Mouse (Mus musculus) hindbrain, embryonic 11.5 days (tissue): Measurements from ENCODE around the gene Suox. TPM values are rescaled to one million over a fixed set of nuclear protein-coding genes. Genes with fewer than 3 reads are reported as not detected.
A peak's percentile ranks its signal among the peaks of the same experiment; 100 is the strongest.
"Not testable (repeated sequence)": the region's sequence is repeated elsewhere in the genome, so short reads cannot be mapped to it uniquely, and the experiment has no call there.

Experiments
- ATAC-seq: fragments of 200-750 bp; cut with Nextera tagmentation; 2 replicates; pipeline ENCODE4 v1.8.0; 2017; ENCODE audit warnings: mild to moderate bottlenecking, moderate TSS enrichment, moderate library complexity; ENCODE audit not compliant: low FRiP score
- DNase-seq: peaks from one replicate; pipeline ENCODE4 v3.0.0-alpha.2; 2015; ENCODE audit warnings: low spot score
- H3K27ac ChIP-seq: fragments of 300-500 bp; sonication (generic); 2 replicates; pipeline ENCODE4 v1.5.1; 2014; ENCODE audit warnings: mild to moderate bottlenecking, low read depth, low read length
- H3K27me3 ChIP-seq: fragments of 300-500 bp; sonication (generic); 2 replicates; pipeline ENCODE4 v1.6.1; 2014; ENCODE audit warnings: mild to moderate bottlenecking, low read length, moderate library complexity, mixed read lengths; ENCODE audit not compliant: control insufficient read depth, insufficient read depth
- H3K36me3 ChIP-seq: fragments of 300-500 bp; sonication (generic); 2 replicates; pipeline ENCODE4 v1.6.1; 2014; ENCODE audit warnings: mild to moderate bottlenecking, low read length, moderate library complexity, mixed read lengths; ENCODE audit not compliant: control insufficient read depth, insufficient read depth
- H3K4me1 ChIP-seq: fragments of 300-500 bp; sonication (generic); replicated peaks from 2 replicates; pipeline ENCODE4 v1.6.1; 2014; ENCODE audit warnings: low read length, mixed read lengths; ENCODE audit not compliant: control insufficient read depth, insufficient read depth
- H3K4me2 ChIP-seq: fragments of 300-500 bp; sonication (generic); replicated peaks from 2 replicates; pipeline ENCODE4 v1.6.1; 2014; ENCODE audit warnings: mild to moderate bottlenecking, low read depth, low read length
- H3K4me3 ChIP-seq: fragments of 300-500 bp; sonication (generic); 2 replicates; pipeline ENCODE4 v1.5.1; 2014; ENCODE audit warnings: low read depth, low read length
- H3K9ac ChIP-seq: fragments of 300-500 bp; sonication (generic); 2 replicates; pipeline ENCODE4 v1.6.1; 2014; ENCODE audit warnings: low read depth, low read length
- H3K9me3 ChIP-seq: fragments of 300-500 bp; sonication (generic); 2 replicates; pipeline ENCODE4 v1.6.1; 2016; ENCODE audit warnings: low read length; ENCODE audit not compliant: control insufficient read depth
- WGBS: fragments of 180-500 bp; shearing (Covaris S2); extraction: QIAGEN DNeasy Blood & Tissue Kit; methylation state at CpG from one replicate; pipeline ENCODE4 v1.1.7; 2014; 5-methylcytosine and 5-hydroxymethylcytosine counted together
- polyA plus RNA-seq: library from polyadenylated mRNA; unstranded; fragments of >200 nt; fragmentation: Nextera tagmentation; extraction: Ambion mirVana; gene quantifications from 2 replicates; pipeline ENCODE4 v1.2.1, GENCODE M21; 2014

The Suox gene
- polyA plus RNA-seq, result 12.0 and 14.8 TPM in 2 replicates

GRCm38 (mm10) chr10:128673763-128674468 lies at the start of gene Suox:
Suox (minus strand) TSS chr10:128674073.
- Histone ChIP-seq H3K27ac (peak within 1 kb of the TSS; percentile 30; the same call in 1 of the 2 replicates), H3K27me3 (no peaks in the 10 kb centered on the region), H3K9ac (peak within 1 kb of the TSS; percentile 40), H3K4me3 (peak within 1 kb of the TSS; percentile 44), H3K9me3 (no peaks in the 10 kb centered on the region), H3K36me3 (no peaks in the 10 kb centered on the region), H3K4me2 (peak within 1 kb of the TSS; percentile 71), H3K4me1 (peaks cover 2% of the 10 kb centered on the region; the same call in 1 of the 2 replicates)
- WGBS, result under 1% methylated on average over 55 of the region's 60 CpGs
- ATAC-seq (peak; percentile 95), DNase-seq (peak; percentile 90)

- Histone ChIP-seq H3K9me3 (no peaks in the 10 kb centered on the region), H3K4me3 (no peak overlapping the region), H3K36me3 (no peaks in the 10 kb centered on the region), H3K4me2 (no peak overlapping the region), H3K27ac (no peak overlapping the region), H3K4me1 (no peaks in the 10 kb centered on the region), H3K27me3 (no peaks in the 10 kb centered on the region), H3K9ac (no peak overlapping the region)
- DNase-seq (no peak), ATAC-seq (no peak)
- 85% methylated on average over 19 of the region's 19 CpGs for WGBS
These were observed 42.0 kb upstream of the Suox start for GRCm38 (mm10) chr10:128715559-128716537.

- not testable (repeated sequence) for H3K4me1 ChIP-seq, DNase-seq, H3K9ac ChIP-seq, H3K4me3 ChIP-seq, H3K27ac ChIP-seq, H3K36me3 ChIP-seq, H3K4me2 ChIP-seq, H3K9me3 ChIP-seq, ATAC-seq, H3K27me3 ChIP-seq
- whole genome bisulfite sequencing, result 93% methylated on average over 7 of the region's 7 CpGs
These were observed 37.4 kb upstream of the Suox start for GRCm38 (mm10) chr10:128711318-128711717.

GRCm38 (mm10) chr10:128705317-128705693 lies 31.4 kb upstream of the Suox start:
- Histone ChIP-seq H3K9me3 (no peaks in the 10 kb centered on the region), H3K4me3 (peak overlapping the region; percentile 73), H3K36me3 (0 out of 2 replicates have a peak, but pooled peaks cover 2% of the 10 kb centered on the region), H3K4me2 (peak overlapping the region; percentile 43), H3K9ac (peak overlapping the region; percentile 44), H3K4me1 (no peaks in the 10 kb centered on the region), H3K27me3 (no peaks in the 10 kb centered on the region), H3K27ac (no peak overlapping the region)
- ATAC-seq (peak; percentile 25), DNase-seq (peak; percentile 37)
- 10% methylated on average over 11 of the region's 11 CpGs for WGBS

- peak within 1 kb of the TSS; percentile 73 for H3K4me3 ChIP-seq
- H3K36me3 ChIP-seq, result 0 out of 2 replicates have a peak, but pooled peaks cover 2% of the 10 kb centered on the region
- DNase-seq (peak; percentile 95), ATAC-seq (peak; percentile 96)
- peak within 1 kb of the TSS; percentile 82 for H3K4me2 ChIP-seq
- no peaks in the 10 kb centered on the region for H3K4me1 ChIP-seq
- H3K27ac ChIP-seq, result peak within 1 kb of the TSS; percentile 60
- H3K27me3 ChIP-seq, result no peaks in the 10 kb centered on the region
- 0% methylated on average over 51 of the region's 62 CpGs for WGBS
- no peaks in the 10 kb centered on the region for H3K9me3 ChIP-seq
- H3K9ac ChIP-seq, result peak within 1 kb of the TSS; percentile 63
These were observed 30.8 kb upstream of the Suox start, which contains the start of gene Cdk2 for GRCm38 (mm10) chr10:128704491-128705316. Cdk2 (minus strand) TSS chr10:128705031.

GRCm38 (mm10) chr10:128703895-128704294 lies 30.0 kb upstream of the Suox start, which contains the start of gene Pmel:
Pmel (plus strand) TSS chr10:128704195.
- H3K4me3 ChIP-seq, result peak within 1 kb of the TSS; percentile 73
- no peaks in the 10 kb centered on the region for H3K4me1 ChIP-seq
- ATAC-seq (no peak; the same call in 1 of the 2 replicates), DNase-seq (no peak)
- 0 out of 2 replicates have a peak, but pooled peaks cover 2% of the 10 kb centered on the region for H3K36me3 ChIP-seq
- H3K27ac ChIP-seq, result peak within 1 kb of the TSS; percentile 60
- no peaks in the 10 kb centered on the region for H3K27me3 ChIP-seq
- H3K4me2 ChIP-seq, result peak within 1 kb of the TSS; percentile 82
- peak within 1 kb of the TSS; percentile 63 for H3K9ac ChIP-seq
- WGBS, result 29% methylated on average over 4 of the region's 4 CpGs
- H3K9me3 ChIP-seq, result no peaks in the 10 kb centered on the region

- H3K4me1 ChIP-seq, result no peaks in the 10 kb centered on the region
- ATAC-seq (no peak), DNase-seq (no peak)
- H3K4me3 ChIP-seq, result no peak overlapping the region
- H3K9me3 ChIP-seq, result no peaks in the 10 kb centered on the region
- H3K9ac ChIP-seq, result no peak overlapping the region
- H3K27me3 ChIP-seq, result no peaks in the 10 kb centered on the region
- H3K4me2 ChIP-seq, result no peak overlapping the region
- H3K27ac ChIP-seq, result no peak overlapping the region
- 0 out of 2 replicates have a peak, but pooled peaks cover 2% of the 10 kb centered on the region for H3K36me3 ChIP-seq
- WGBS, result 87% methylated on average over 6 of the region's 6 CpGs
These were observed 28.6 kb upstream of the Suox start for GRCm38 (mm10) chr10:128702328-128703007.
